Mouse (Mus musculus): ENCODE measurements around the gene Nr4a3.

The Nr4a3 gene

GRCm38 (mm10) chr4:48044491-48045211 is at the start of gene Nr4a3:
Gene Nr4a3 (plus strand): TSS chr4:48045153.
- in situ Hi-C loops (cut with MboI, MseI): no loop called here

- in situ Hi-C loops (cut with MboI, MseI): no loop called here
Observed at GRCm38 (mm10) chr4:48002969-48003368, 42.0 kb upstream of the Nr4a3 start.

GRCm38 (mm10) chr4:48003456-48003855 is 41.5 kb upstream of the Nr4a3 start:
- in situ Hi-C loops (cut with MboI, MseI): no loop called here

GRCm38 (mm10) chr4:48006355-48006754 is 38.6 kb upstream of the Nr4a3 start:
- in situ Hi-C loops (cut with MboI, MseI): no loop called here

GRCm38 (mm10) chr4:48012209-48012608 is 32.7 kb upstream of the Nr4a3 start:
- in situ Hi-C loops (cut with MboI, MseI): no loop called here

GRCm38 (mm10) chr4:48022966-48023365 is 22.0 kb upstream of the Nr4a3 start:
- in situ Hi-C loops (cut with MboI, MseI): no loop called here

- in situ Hi-C loops (cut with MboI, MseI): no loop called here
Observed at GRCm38 (mm10) chr4:48029652-48030051, 15.3 kb upstream of the Nr4a3 start.

- in situ Hi-C loops (cut with MboI, MseI): no loop called here
Observed at GRCm38 (mm10) chr4:48034287-48034686, 10.7 kb upstream of the Nr4a3 start.

GRCm38 (mm10) chr4:48037646-48038045 is 7.3 kb upstream of the Nr4a3 start:
- in situ Hi-C loops (cut with MboI, MseI): no loop called here

GRCm38 (mm10) chr4:48038847-48039246 is 6.1 kb upstream of the Nr4a3 start:
- in situ Hi-C loops (cut with MboI, MseI): no loop called here

GRCm38 (mm10) chr4:48039736-48040135 is 5.2 kb upstream of the Nr4a3 start:
- in situ Hi-C loops (cut with MboI, MseI): no loop called here

GRCm38 (mm10) chr4:48042466-48042785 is 2.5 kb upstream of the Nr4a3 start:
- in situ Hi-C loops (cut with MboI, MseI): no loop called here

- in situ Hi-C loops (cut with MboI, MseI): no loop called here
Observed at GRCm38 (mm10) chr4:48042786-48043701, 1.9 kb upstream of the Nr4a3 start.

GRCm38 (mm10) chr4:48044141-48044490 is 837 bp upstream of the Nr4a3 start:
- in situ Hi-C loops (cut with MboI, MseI): no loop called here

- in situ Hi-C loops (cut with MboI, MseI): no loop called here
Observed at GRCm38 (mm10) chr4:48045281-48045720, 348 bp downstream of the Nr4a3 start.

GRCm38 (mm10) chr4:48045721-48046460 is 938 bp downstream of the Nr4a3 start:
- in situ Hi-C loops (cut with MboI, MseI): no loop called here

- in situ Hi-C loops (cut with MboI, MseI): no loop called here
Observed at GRCm38 (mm10) chr4:48046461-48046901, 1.5 kb downstream of the Nr4a3 start.

GRCm38 (mm10) chr4:48047136-48047765 is 2.3 kb downstream of the Nr4a3 start:
- in situ Hi-C loops (cut with MboI, MseI): no loop called here

- in situ Hi-C loops (cut with MboI, MseI): no loop called here
Observed at GRCm38 (mm10) chr4:48047766-48048371, 2.9 kb downstream of the Nr4a3 start.

GRCm38 (mm10) chr4:48048456-48049315 is 3.7 kb downstream of the Nr4a3 start:
- in situ Hi-C loops (cut with MboI, MseI): no loop called here

All from T-helper 1 cell (primary cell).